Mouse (Mus musculus): ENCODE measurements at regions not wholly inside any gene's neighbourhood (a gene's known extent, or its start where the extent isn't known, plus 50 kb on each side); places are given as distances from the start of the nearest gene placed in this dataset.

DNA sequence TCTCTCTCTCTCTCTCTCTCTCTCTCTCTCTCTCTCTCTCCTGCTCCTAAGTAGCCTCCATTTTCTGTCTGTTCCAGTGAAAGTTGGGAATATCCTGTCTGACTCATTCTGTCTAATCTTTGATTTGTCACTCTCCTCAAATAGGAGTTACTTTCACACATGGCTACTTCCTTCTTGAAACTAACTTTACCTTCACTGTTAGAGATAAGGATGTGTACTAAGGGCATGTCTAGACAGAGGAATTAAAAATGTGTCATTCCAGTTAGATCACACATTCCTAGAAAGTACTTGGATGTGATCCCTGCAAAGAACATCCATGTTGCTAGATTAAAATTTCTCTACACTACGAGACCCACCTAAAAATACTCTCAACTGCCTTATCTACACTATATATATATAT is 346.9 kb upstream of the Gm11146 start:
- Histone ChIP-seq H3K9ac (replicated peaks; ENCODE audit: low read depth, low read length) (no peak overlapping the region), H3K4me1 (ENCODE audit: control insufficient read depth, insufficient read depth, low read length) (no peaks in the 10 kb centered on the region), H3K4me2 (replicated peaks; ENCODE audit: low read depth, low read length) (no peak overlapping the region), H3K9me3 (ENCODE audit: control insufficient read depth, low read depth, low read length) (no peaks in the 10 kb centered on the region), H3K27ac (ENCODE audit: low read length) (no peak overlapping the region), H3K4me3 (ENCODE audit: low read depth, low read length) (no peak overlapping the region), H3K27me3 (ENCODE audit: control insufficient read depth, insufficient read depth, low read length) (no peaks in the 10 kb centered on the region), H3K36me3 (ENCODE audit: control insufficient read depth, insufficient read depth, low read length) (no peaks in the 10 kb centered on the region)
- 92% methylated on average over 1 of the region's 1 CpGs for WGBS
- no peak for ATAC-seq (ENCODE audit: insufficient number of reproducible peaks, insufficient read depth, low FRiP score, low read depth)

DNA sequence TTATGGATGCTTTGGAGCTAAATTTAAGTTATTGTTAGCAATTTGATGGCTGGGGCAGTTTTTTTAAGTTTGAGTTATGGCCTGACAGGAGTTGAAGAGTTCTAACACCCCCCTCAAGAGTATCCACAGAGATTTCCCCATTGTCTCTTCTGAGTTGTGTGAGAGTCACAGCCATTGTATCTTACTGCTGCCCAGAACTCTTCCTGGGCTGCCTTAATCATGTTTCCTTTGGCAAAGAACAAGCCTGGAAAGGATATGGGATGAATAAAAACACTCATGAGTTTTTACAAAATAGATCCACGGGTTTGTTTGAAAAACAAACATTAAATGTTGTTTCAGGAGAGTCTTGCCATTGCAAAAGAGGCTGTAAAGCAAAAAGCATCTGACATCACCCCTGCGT is 343.5 kb upstream of the Gm11146 start:
- Histone ChIP-seq H3K27me3 (ENCODE audit: control insufficient read depth, insufficient read depth, low read length) (no peaks in the 10 kb centered on the region), H3K4me2 (replicated peaks; ENCODE audit: low read depth, low read length) (no peak overlapping the region), H3K4me3 (ENCODE audit: low read depth, low read length) (no peak overlapping the region), H3K27ac (ENCODE audit: low read length) (no peak overlapping the region), H3K9ac (replicated peaks; ENCODE audit: low read depth, low read length) (no peak overlapping the region), H3K9me3 (ENCODE audit: control insufficient read depth, low read depth, low read length) (no peaks in the 10 kb centered on the region), H3K4me1 (ENCODE audit: control insufficient read depth, insufficient read depth, low read length) (no peaks in the 10 kb centered on the region), H3K36me3 (ENCODE audit: control insufficient read depth, insufficient read depth, low read length) (no peaks in the 10 kb centered on the region)
- no peak for ATAC-seq (ENCODE audit: insufficient number of reproducible peaks, insufficient read depth, low FRiP score, low read depth)
- WGBS: 60% methylated on average over 2 of the region's 2 CpGs

DNA sequence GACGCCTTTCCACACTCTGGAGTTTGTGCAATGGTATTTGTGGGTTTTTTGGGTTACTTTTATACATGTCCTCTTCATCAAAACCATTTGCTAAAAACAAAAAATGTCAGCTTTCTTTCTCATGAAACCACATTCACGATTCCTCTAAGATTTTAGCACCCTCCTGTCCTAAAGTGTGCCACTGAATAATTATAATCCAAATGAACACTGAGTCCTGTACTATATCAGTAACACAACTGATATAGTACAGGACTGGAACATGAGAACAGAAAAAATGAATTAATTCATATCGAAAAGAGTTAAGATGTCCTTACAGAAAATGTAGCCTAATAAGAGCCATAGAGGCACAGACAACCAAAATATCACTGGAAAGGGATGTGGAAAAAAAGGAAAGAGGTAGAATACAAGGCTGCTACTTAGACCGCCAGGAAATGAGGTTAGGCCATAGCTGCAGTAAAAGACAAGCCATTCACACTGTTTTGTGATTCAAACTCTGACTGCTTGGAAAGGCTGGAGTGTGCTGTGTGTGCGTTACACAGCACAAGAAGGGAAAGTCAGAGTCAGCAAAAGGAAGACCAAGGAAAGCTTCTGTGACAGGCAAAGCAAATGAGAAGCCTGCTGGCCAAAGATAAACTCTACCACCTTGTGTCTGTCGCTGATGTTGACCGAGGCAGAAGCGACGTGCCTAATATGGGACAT is 329.3 kb upstream of the Gm11146 start:
- no peak overlapping the region for H3K9ac ChIP-seq (replicated peaks; ENCODE audit: low read depth, low read length)
- ATAC-seq (ENCODE audit: insufficient number of reproducible peaks, insufficient read depth, low FRiP score, low read depth): no peak
- H3K4me2 ChIP-seq (replicated peaks; ENCODE audit: low read depth, low read length): no peak overlapping the region
- no peaks in the 10 kb centered on the region for H3K4me1 ChIP-seq (ENCODE audit: control insufficient read depth, insufficient read depth, low read length)
- no peaks in the 10 kb centered on the region for H3K27me3 ChIP-seq (ENCODE audit: control insufficient read depth, insufficient read depth, low read length)
- WGBS: 72% methylated on average over 9 of the region's 9 CpGs
- no peaks in the 10 kb centered on the region for H3K36me3 ChIP-seq (ENCODE audit: control insufficient read depth, insufficient read depth, low read length)
- no peak overlapping the region for H3K4me3 ChIP-seq (ENCODE audit: low read depth, low read length)
- H3K9me3 ChIP-seq (ENCODE audit: control insufficient read depth, low read depth, low read length): no peaks in the 10 kb centered on the region
- H3K27ac ChIP-seq (ENCODE audit: low read length): no peak overlapping the region

DNA sequence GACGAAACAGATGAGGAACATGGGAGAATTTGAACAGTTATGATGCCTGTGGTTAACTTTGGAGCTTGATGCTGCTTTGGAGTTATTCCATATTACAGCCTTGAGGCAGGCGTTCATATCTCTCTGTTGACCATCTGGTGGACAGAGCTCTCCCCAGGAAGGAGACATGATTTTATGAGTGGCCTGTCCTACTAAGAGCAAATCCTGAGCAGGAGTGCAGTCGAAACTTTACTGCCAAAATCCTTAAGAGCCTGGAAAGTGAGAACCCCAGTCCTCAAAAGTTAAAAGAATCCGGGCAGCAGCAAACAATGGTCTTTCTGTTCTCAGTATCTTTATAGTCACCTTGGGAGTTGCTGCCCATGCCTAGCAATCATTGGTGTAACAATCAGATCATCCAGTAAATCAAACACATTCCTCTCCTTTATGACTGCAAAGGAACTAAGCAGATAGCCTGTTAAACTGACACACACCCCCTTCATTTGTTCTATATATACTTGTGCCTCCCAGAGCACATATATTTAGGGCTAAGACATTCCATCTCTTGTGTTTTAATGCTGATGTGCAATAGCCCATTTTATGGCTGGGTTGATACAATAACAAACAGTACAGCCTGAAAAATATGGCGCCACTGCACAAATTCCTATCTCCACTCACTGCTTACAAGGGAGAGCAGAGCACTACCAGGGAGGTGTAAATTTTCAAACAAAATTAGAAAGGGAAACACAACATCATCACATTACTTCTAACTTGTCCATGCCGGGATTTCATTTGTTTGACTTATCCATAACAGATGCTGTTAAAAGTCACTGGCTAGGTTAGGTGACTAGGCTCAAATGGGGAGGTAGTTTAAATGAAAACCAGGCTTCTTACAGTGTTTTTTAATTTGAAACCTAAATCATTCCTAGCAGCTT is 312.5 kb upstream of the Gm11146 start:
- Histone ChIP-seq H3K9ac (replicated peaks; ENCODE audit: low read depth, low read length) (no peak overlapping the region), H3K4me1 (ENCODE audit: control insufficient read depth, insufficient read depth, low read length) (no peaks in the 10 kb centered on the region), H3K4me2 (replicated peaks; ENCODE audit: low read depth, low read length) (no peak overlapping the region), H3K27ac (ENCODE audit: low read length) (peak overlapping the region; percentile 7; the same call in 1 of the 2 replicates), H3K36me3 (ENCODE audit: control insufficient read depth, insufficient read depth, low read length) (no peaks in the 10 kb centered on the region), H3K9me3 (ENCODE audit: control insufficient read depth, low read depth, low read length) (no peaks in the 10 kb centered on the region), H3K27me3 (ENCODE audit: control insufficient read depth, insufficient read depth, low read length) (no peaks in the 10 kb centered on the region), H3K4me3 (ENCODE audit: low read depth, low read length) (no peak overlapping the region)
- no peak for ATAC-seq (ENCODE audit: insufficient number of reproducible peaks, insufficient read depth, low FRiP score, low read depth)
- 60% methylated on average over 6 of the region's 6 CpGs for WGBS

DNA sequence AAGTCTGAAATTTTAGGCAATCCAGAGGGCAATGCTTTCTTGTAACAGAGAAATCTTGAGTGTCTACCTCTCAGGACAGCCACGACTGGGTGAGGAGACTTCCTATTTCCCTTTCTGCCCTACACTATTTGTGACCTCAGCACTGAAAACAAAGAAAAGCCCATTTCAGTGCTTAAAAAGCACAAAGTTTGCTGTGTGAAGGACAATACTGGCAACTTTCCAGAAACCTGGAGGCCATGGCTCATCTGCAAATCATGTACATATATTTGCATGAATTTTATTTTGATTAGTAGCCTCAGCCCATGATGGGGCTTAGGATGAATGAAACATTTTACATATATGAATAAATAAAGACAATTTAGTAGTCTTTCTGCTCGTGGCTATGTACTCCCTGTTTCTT is 292.4 kb upstream of the Gm11146 start:
- Histone ChIP-seq H3K4me2 (replicated peaks; ENCODE audit: low read depth, low read length) (no peak overlapping the region), H3K4me3 (ENCODE audit: low read depth, low read length) (no peak overlapping the region), H3K36me3 (ENCODE audit: control insufficient read depth, insufficient read depth, low read length) (no peaks in the 10 kb centered on the region), H3K9ac (replicated peaks; ENCODE audit: low read depth, low read length) (no peak overlapping the region), H3K9me3 (ENCODE audit: control insufficient read depth, low read depth, low read length) (no peaks in the 10 kb centered on the region), H3K4me1 (ENCODE audit: control insufficient read depth, insufficient read depth, low read length) (no peaks in the 10 kb centered on the region), H3K27me3 (ENCODE audit: control insufficient read depth, insufficient read depth, low read length) (no peaks in the 10 kb centered on the region), H3K27ac (ENCODE audit: low read length) (no peak overlapping the region)
- whole genome bisulfite sequencing: 66% methylated on average over 2 of the region's 2 CpGs
- ATAC-seq (ENCODE audit: insufficient number of reproducible peaks, insufficient read depth, low FRiP score, low read depth): no peak

DNA sequence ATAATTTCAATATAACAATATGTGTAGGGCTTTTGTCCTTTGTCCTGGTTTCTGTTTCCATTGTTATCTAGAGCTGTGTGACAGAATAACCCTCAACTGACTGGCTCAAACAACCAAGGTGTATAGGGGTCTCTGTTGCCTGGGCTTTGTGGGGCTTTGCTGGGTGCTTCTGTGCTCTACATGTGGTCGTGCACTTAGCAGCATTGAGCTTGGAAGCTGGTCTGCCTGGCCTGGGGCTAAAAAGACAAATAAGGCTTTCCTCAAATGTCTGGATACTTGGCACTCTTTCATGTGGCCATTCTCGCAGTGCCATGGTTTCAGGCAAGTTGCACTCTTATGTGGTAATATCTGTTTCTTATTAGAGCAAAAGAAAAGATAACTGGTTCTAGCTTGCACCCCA is 291.8 kb upstream of the Gm11146 start:
- Histone ChIP-seq H3K9ac (replicated peaks; ENCODE audit: low read depth, low read length) (no peak overlapping the region), H3K4me2 (replicated peaks; ENCODE audit: low read depth, low read length) (no peak overlapping the region), H3K27ac (ENCODE audit: low read length) (no peak overlapping the region), H3K36me3 (ENCODE audit: control insufficient read depth, insufficient read depth, low read length) (no peaks in the 10 kb centered on the region), H3K9me3 (ENCODE audit: control insufficient read depth, low read depth, low read length) (no peaks in the 10 kb centered on the region), H3K4me1 (ENCODE audit: control insufficient read depth, insufficient read depth, low read length) (no peaks in the 10 kb centered on the region), H3K4me3 (ENCODE audit: low read depth, low read length) (no peak overlapping the region), H3K27me3 (ENCODE audit: control insufficient read depth, insufficient read depth, low read length) (no peaks in the 10 kb centered on the region)
- WGBS: 73% methylated on average over 2 of the region's 2 CpGs
- no peak for ATAC-seq (ENCODE audit: insufficient number of reproducible peaks, insufficient read depth, low FRiP score, low read depth)

DNA sequence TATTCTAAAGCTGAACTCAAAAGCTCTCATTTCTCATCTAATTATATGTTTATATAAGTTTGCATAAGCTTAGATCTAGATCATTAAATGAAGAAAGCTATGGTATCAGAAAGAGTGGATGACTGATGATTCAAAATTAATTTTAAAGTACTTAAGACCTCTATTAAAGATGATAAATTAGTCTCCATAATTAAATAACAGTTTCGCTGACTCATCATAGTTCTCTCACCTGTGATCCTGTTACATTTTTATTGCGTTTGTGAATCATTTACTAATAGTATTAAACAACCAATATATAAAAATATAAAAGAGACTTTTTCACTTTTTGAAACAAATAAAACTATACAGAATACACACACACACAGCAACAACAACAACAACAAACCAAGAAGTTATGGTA is 290.8 kb upstream of the Gm11146 start:
- no peak for ATAC-seq (ENCODE audit: insufficient number of reproducible peaks, insufficient read depth, low FRiP score, low read depth)
- Histone ChIP-seq H3K27me3 (ENCODE audit: control insufficient read depth, insufficient read depth, low read length) (no peaks in the 10 kb centered on the region), H3K4me1 (ENCODE audit: control insufficient read depth, insufficient read depth, low read length) (no peaks in the 10 kb centered on the region), H3K4me3 (ENCODE audit: low read depth, low read length) (no peak overlapping the region), H3K27ac (ENCODE audit: low read length) (no peak overlapping the region), H3K9me3 (ENCODE audit: control insufficient read depth, low read depth, low read length) (no peaks in the 10 kb centered on the region), H3K4me2 (replicated peaks; ENCODE audit: low read depth, low read length) (no peak overlapping the region), H3K36me3 (ENCODE audit: control insufficient read depth, insufficient read depth, low read length) (no peaks in the 10 kb centered on the region), H3K9ac (replicated peaks; ENCODE audit: low read depth, low read length) (no peak overlapping the region)
- WGBS: 75% methylated on average over 2 of the region's 2 CpGs

DNA sequence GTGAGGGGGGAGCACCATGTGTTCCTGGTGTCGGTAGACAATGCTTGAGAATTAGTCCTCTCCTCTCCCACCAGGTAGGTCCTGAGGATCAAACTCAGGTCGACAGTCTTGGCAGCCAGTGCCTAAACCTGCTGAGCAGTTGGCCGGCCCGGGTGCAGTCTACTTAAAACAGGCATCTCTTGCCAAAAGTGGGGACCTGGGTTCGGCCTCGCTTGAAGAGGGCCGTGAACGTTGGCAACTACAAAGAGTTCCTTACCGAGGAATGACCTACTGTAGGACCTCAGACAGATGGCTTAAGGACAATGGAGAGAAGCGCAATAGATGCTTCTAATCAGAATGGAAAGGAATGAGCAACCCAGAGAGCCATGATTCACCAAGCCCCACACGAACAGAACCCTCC is 287.5 kb upstream of the Gm11146 start:
- Histone ChIP-seq H3K9me3 (ENCODE audit: control insufficient read depth, low read depth, low read length) (no peaks in the 10 kb centered on the region), H3K4me2 (replicated peaks; ENCODE audit: low read depth, low read length) (no peak overlapping the region), H3K4me1 (ENCODE audit: control insufficient read depth, insufficient read depth, low read length) (no peaks in the 10 kb centered on the region), H3K9ac (replicated peaks; ENCODE audit: low read depth, low read length) (no peak overlapping the region), H3K27me3 (ENCODE audit: control insufficient read depth, insufficient read depth, low read length) (no peaks in the 10 kb centered on the region), H3K36me3 (ENCODE audit: control insufficient read depth, insufficient read depth, low read length) (no peaks in the 10 kb centered on the region), H3K4me3 (ENCODE audit: low read depth, low read length) (no peak overlapping the region), H3K27ac (ENCODE audit: low read length) (no peak overlapping the region)
- ATAC-seq (ENCODE audit: insufficient number of reproducible peaks, insufficient read depth, low FRiP score, low read depth): no peak
- 89% methylated on average over 11 of the region's 11 CpGs for WGBS

Data from stomach, embryonic 14.5 days (tissue).